Mouse (Mus musculus) ES-E14 (cell line): ENCODE data around the gene Ppp2r2c. TPM values are rescaled to one million over a fixed set of nuclear protein-coding genes. Genes with fewer than 3 reads are reported as not detected.

Experiments used
- DNase-seq: peaks from one replicate; pipeline ENCODE4 v3.0.0-alpha.2; 2013; ENCODE audit warnings: low read depth, low spot score
- H3K27ac ChIP-seq: 2 replicates; pipeline ENCODE4 v1.5.1; 2012; ENCODE audit warnings: low read depth, mild to moderate bottlenecking, low read length, moderate library complexity, mixed read lengths; ENCODE audit not compliant: poor library complexity, insufficient read depth, severe bottlenecking
- H3K36me3 ChIP-seq: 2 replicates; pipeline ENCODE4 v1.6.1; 2012; ENCODE audit warnings: mild to moderate bottlenecking, low read length, moderate library complexity, mixed read lengths; ENCODE audit not compliant: control insufficient read depth, poor library complexity, insufficient read depth, severe bottlenecking
- H3K4me1 ChIP-seq, 2 experiments: fragments of 150-350 bp in 1 of 2; sonication (generic) in 1 of 2; 2 replicates each; pipeline ENCODE4 v1.6.1; 2012; ENCODE audit warnings: low read length in 2 of 2, mild to moderate bottlenecking in 1 of 2, mixed read lengths in 1 of 2; ENCODE audit not compliant: control insufficient read depth in 2 of 2, insufficient read depth in 2 of 2, poor library complexity in 1 of 2
- H3K4me3 ChIP-seq, 2 experiments: fragments of 150-350 bp in 1 of 2; sonication (generic) in 1 of 2; 2 replicates each; pipeline ENCODE4 v1.5.1; 2012; ENCODE audit warnings: low read length in 2 of 2, low read depth in 1 of 2, mild to moderate bottlenecking in 1 of 2, mixed read lengths in 1 of 2; ENCODE audit not compliant: insufficient read depth in 1 of 2, poor library complexity in 1 of 2, severe bottlenecking in 1 of 2
- H3K9ac ChIP-seq: 2 replicates; pipeline ENCODE4 v1.6.1; 2012; ENCODE audit warnings: low read depth, mild to moderate bottlenecking, low read length, mixed read lengths; ENCODE audit not compliant: poor library complexity, insufficient read depth, severe bottlenecking
- H3K9me3 ChIP-seq: fragments of 150-350 bp; sonication (generic); 2 replicates; pipeline ENCODE4 v1.6.1; 2012; ENCODE audit warnings: low read depth, mild to moderate bottlenecking, low read length; ENCODE audit not compliant: control insufficient read depth, insufficient read depth
- CHD2 ChIP-seq: IDR thresholded peaks from 2 replicates; pipeline ENCODE4 v1.6.1; 2014; ENCODE audit warnings: mild to moderate bottlenecking, low read depth, low read length, inconsistent platforms
- HCFC1 ChIP-seq: IDR thresholded peaks from 2 replicates; pipeline ENCODE4 v1.6.1; 2012; ENCODE audit warnings: low read length, inconsistent platforms, borderline replicate concordance; ENCODE audit not compliant: insufficient read depth
- MAFK ChIP-seq: IDR thresholded peaks from 2 replicates; pipeline ENCODE4 v1.6.1; 2014; ENCODE audit warnings: mild to moderate bottlenecking, low read depth, low read length, inconsistent platforms; ENCODE audit not compliant: insufficient read depth
- ZC3H11A ChIP-seq: IDR thresholded peaks from 2 replicates; pipeline ENCODE4 v1.6.1; 2012; ENCODE audit warnings: low read depth, mild to moderate bottlenecking, inconsistent platforms, low read length, borderline replicate concordance
- ZNF384 ChIP-seq: IDR thresholded peaks from 2 replicates; pipeline ENCODE4 v1.6.1; 2012; ENCODE audit warnings: low read depth, low read length, inconsistent platforms
- in situ Hi-C, 2 experiments: fragments of 600-800 bp; cut with MboI; formaldehyde crosslinking; loops; one replicate each; pipeline ENCODE4 v1.15.1; 2025; ENCODE audit warnings: low sequenced_read_pairs in 2 of 2, inconsistent platforms in 1 of 2; ENCODE audit not compliant: unreplicated experiment in 2 of 2
- total RNA-seq: library from RNA; depleted of rRNA; stranded (reverse); fragments of 300-350 nt; gene quantifications from 2 replicates; pipeline ENCODE4 v1.2.3, GENCODE M21; 2012

Ppp2r2c gene
- total RNA-seq, 1 experiment: 7.3 TPM

- no peak overlapping the region for H3K27ac ChIP-seq
- H3K9me3 ChIP-seq: no peaks in the 10 kb centered on the region
- no peak overlapping the region for H3K9ac ChIP-seq
- DNase-seq: no peak
- in situ Hi-C loops: no loop called here
- H3K4me1 ChIP-seq: peaks cover 1 to 8% of the 10 kb centered on the region in 2 experiments; a peak in 1 of 4 replicates
- no peak overlapping the region for H3K4me3 ChIP-seq
- no peaks in the 10 kb centered on the region for H3K36me3 ChIP-seq
- TF ChIP-seq ZC3H11A (no peak), MAFK (no peak), CHD2 (no peak), HCFC1 (no peak), ZNF384 (no peak)
Observed at GRCm38 (mm10) chr5:36897999-36898398, 29.7 kb downstream of the Ppp2r2c start.

GRCm38 (mm10) chr5:36898415-36899109, 30.2 kb downstream of the Ppp2r2c start:
- no peak overlapping the region for H3K27ac ChIP-seq
- in situ Hi-C loops: no loop called here
- DNase-seq: no peak
- TF ChIP-seq ZNF384 (no peak), HCFC1 (no peak), CHD2 (no peak), MAFK (no peak), ZC3H11A (no peak)
- H3K9me3 ChIP-seq: no peaks in the 10 kb centered on the region
- H3K9ac ChIP-seq: no peak overlapping the region
- H3K36me3 ChIP-seq: no peaks in the 10 kb centered on the region
- H3K4me1 ChIP-seq: peaks cover 1 to 8% of the 10 kb centered on the region in 2 experiments; a peak in 1 of 4 replicates
- H3K4me3 ChIP-seq: no peak overlapping the region

- DNase-seq: no peak
- Histone ChIP-seq H3K4me3 (no peak overlapping the region), H3K4me1 (peaks cover 1 to 8% of the 10 kb centered on the region in 2 experiments; a peak in 1 of 4 replicates), H3K36me3 (no peaks in the 10 kb centered on the region), H3K9me3 (no peaks in the 10 kb centered on the region), H3K9ac (no peak overlapping the region), H3K27ac (no peak overlapping the region)
- TF ChIP-seq MAFK (no peak), ZNF384 (no peak), HCFC1 (no peak), ZC3H11A (no peak), CHD2 (no peak)
- in situ Hi-C loops: no loop called here
Observed at GRCm38 (mm10) chr5:36899392-36899791, 31.1 kb downstream of the Ppp2r2c start.

- Histone ChIP-seq H3K27ac (no peak overlapping the region), H3K36me3 (no peaks in the 10 kb centered on the region), H3K9me3 (no peaks in the 10 kb centered on the region), H3K9ac (no peak overlapping the region), H3K4me1 (peaks cover 1 to 8% of the 10 kb centered on the region in 2 experiments; a peak in 1 of 4 replicates), H3K4me3 (no peak overlapping the region)
- TF ChIP-seq ZC3H11A (no peak), ZNF384 (no peak), HCFC1 (no peak), CHD2 (no peak), MAFK (no peak)
- no peak for DNase-seq
- in situ Hi-C loops: no loop called here
Observed at GRCm38 (mm10) chr5:36900189-36900619, 31.9 kb downstream of the Ppp2r2c start.
